Mouse (Mus musculus): ENCODE results near the gene Eif4h. TPM values are rescaled to one million over a fixed set of nuclear protein-coding genes. Genes with fewer than 3 reads are reported as not detected.

Gene Eif4h
- polyA plus RNA-seq, 1 experiment from 2014 or later: 418 TPM

GRCm38 (mm10) chr5:134607121-134607520 is 32.2 kb downstream of the Eif4h start:
- 75% methylated on average over 5 of the region's 5 CpGs for WGBS
- no peak for ATAC-seq

GRCm38 (mm10) chr5:134606314-134606713 is 33.0 kb downstream of the Eif4h start:
- ATAC-seq: no peak
- H3K9me3 ChIP-seq (replicated peaks; ENCODE audit: control insufficient read depth, low read length): no peaks in the 10 kb centered on the region
- H3K36me3 ChIP-seq (ENCODE audit: control insufficient read depth, insufficient read depth, low read length): no peaks in the 10 kb centered on the region
- no peak overlapping the region for H3K4me3 ChIP-seq (ENCODE audit: low read depth, low read length)
- no peak overlapping the region for H3K27ac ChIP-seq (ENCODE audit: low read depth, low read length)
- H3K27me3 ChIP-seq (replicated peaks; ENCODE audit: control insufficient read depth, insufficient read depth, low read length): no peaks in the 10 kb centered on the region
- no peak for DNase-seq (ENCODE audit: low spot score)
- H3K4me2 ChIP-seq (ENCODE audit: low read length): no peak overlapping the region
- H3K9ac ChIP-seq (ENCODE audit: low read length): no peak overlapping the region
- no peaks in the 10 kb centered on the region for H3K4me1 ChIP-seq (ENCODE audit: control insufficient read depth, insufficient read depth, low read length)

More at GRCm38 (mm10) chr5:134607121-134607520, 32.2 kb downstream of the Eif4h start:
- Histone ChIP-seq H3K9me3 (replicated peaks; ENCODE audit: control insufficient read depth, low read length) (no peaks in the 10 kb centered on the region), H3K4me2 (ENCODE audit: low read length) (no peak overlapping the region), H3K27me3 (replicated peaks; ENCODE audit: control insufficient read depth, insufficient read depth, low read length) (no peaks in the 10 kb centered on the region), H3K27ac (ENCODE audit: low read depth, low read length) (no peak overlapping the region), H3K4me1 (ENCODE audit: control insufficient read depth, insufficient read depth, low read length) (no peaks in the 10 kb centered on the region), H3K9ac (ENCODE audit: low read length) (no peak overlapping the region), H3K36me3 (ENCODE audit: control insufficient read depth, insufficient read depth, low read length) (no peaks in the 10 kb centered on the region), H3K4me3 (ENCODE audit: low read depth, low read length) (no peak overlapping the region)
- no peak for DNase-seq (ENCODE audit: low spot score)

- DNase-seq (ENCODE audit: low spot score) (no peak), ATAC-seq (no peak)
These were observed 34.9 kb downstream of the Eif4h start for GRCm38 (mm10) chr5:134604376-134604775.

GRCm38 (mm10) chr5:134597711-134598110 is 41.6 kb downstream of the Eif4h start:
- Histone ChIP-seq H3K27ac (ENCODE audit: low read depth, low read length) (no peak overlapping the region), H3K36me3 (ENCODE audit: control insufficient read depth, insufficient read depth, low read length) (peaks cover 73% of the 10 kb centered on the region), H3K9me3 (replicated peaks; ENCODE audit: control insufficient read depth, low read length) (no peaks in the 10 kb centered on the region), H3K4me1 (ENCODE audit: control insufficient read depth, insufficient read depth, low read length) (no peaks in the 10 kb centered on the region), H3K4me2 (ENCODE audit: low read length) (no peak overlapping the region), H3K27me3 (replicated peaks; ENCODE audit: control insufficient read depth, insufficient read depth, low read length) (no peaks in the 10 kb centered on the region), H3K9ac (ENCODE audit: low read length) (no peak overlapping the region), H3K4me3 (ENCODE audit: low read depth, low read length) (no peak overlapping the region)
- 83% methylated on average over 10 of the region's 10 CpGs for WGBS
- ATAC-seq (no peak), DNase-seq (ENCODE audit: low spot score) (no peak)

More at GRCm38 (mm10) chr5:134604376-134604775, 34.9 kb downstream of the Eif4h start:
- Histone ChIP-seq H3K9me3 (replicated peaks; ENCODE audit: control insufficient read depth, low read length) (no peaks in the 10 kb centered on the region), H3K27ac (ENCODE audit: low read depth, low read length) (no peak overlapping the region), H3K27me3 (replicated peaks; ENCODE audit: control insufficient read depth, insufficient read depth, low read length) (no peaks in the 10 kb centered on the region), H3K9ac (ENCODE audit: low read length) (no peak overlapping the region), H3K4me2 (ENCODE audit: low read length) (no peak overlapping the region), H3K4me1 (ENCODE audit: control insufficient read depth, insufficient read depth, low read length) (no peaks in the 10 kb centered on the region), H3K4me3 (ENCODE audit: low read depth, low read length) (no peak overlapping the region), H3K36me3 (ENCODE audit: control insufficient read depth, insufficient read depth, low read length) (peaks cover 7% of the 10 kb centered on the region; the same call in 1 of the 2 replicates)
- WGBS: 92% methylated on average over 11 of the region's 11 CpGs

GRCm38 (mm10) chr5:134593093-134593492 is 46.2 kb downstream of the Eif4h start:
- Histone ChIP-seq H3K4me2 (ENCODE audit: low read length) (no peak overlapping the region), H3K9me3 (replicated peaks; ENCODE audit: control insufficient read depth, low read length) (no peaks in the 10 kb centered on the region), H3K9ac (ENCODE audit: low read length) (no peak overlapping the region), H3K27me3 (replicated peaks; ENCODE audit: control insufficient read depth, insufficient read depth, low read length) (no peaks in the 10 kb centered on the region), H3K27ac (ENCODE audit: low read depth, low read length) (no peak overlapping the region), H3K36me3 (ENCODE audit: control insufficient read depth, insufficient read depth, low read length) (peaks cover 88% of the 10 kb centered on the region), H3K4me1 (ENCODE audit: control insufficient read depth, insufficient read depth, low read length) (no peaks in the 10 kb centered on the region), H3K4me3 (ENCODE audit: low read depth, low read length) (no peak overlapping the region)
- DNase-seq (ENCODE audit: low spot score) (no peak), ATAC-seq (no peak)
- 89% methylated on average over 9 of the region's 9 CpGs for WGBS

GRCm38 (mm10) chr5:134592026-134592581 is 47.2 kb downstream of the Eif4h start:
- H3K4me3 ChIP-seq (ENCODE audit: low read depth, low read length): no peak overlapping the region
- ATAC-seq (no peak), DNase-seq (ENCODE audit: low spot score) (no peak)
- H3K36me3 ChIP-seq (ENCODE audit: control insufficient read depth, insufficient read depth, low read length): peaks cover 82% of the 10 kb centered on the region
- WGBS: 92% methylated on average over 11 of the region's 11 CpGs
- no peak overlapping the region for H3K27ac ChIP-seq (ENCODE audit: low read depth, low read length)
- H3K9ac ChIP-seq (ENCODE audit: low read length): no peak overlapping the region
- H3K4me1 ChIP-seq (ENCODE audit: control insufficient read depth, insufficient read depth, low read length): no peaks in the 10 kb centered on the region
- H3K9me3 ChIP-seq (replicated peaks; ENCODE audit: control insufficient read depth, low read length): no peaks in the 10 kb centered on the region
- no peak overlapping the region for H3K4me2 ChIP-seq (ENCODE audit: low read length)
- no peaks in the 10 kb centered on the region for H3K27me3 ChIP-seq (replicated peaks; ENCODE audit: control insufficient read depth, insufficient read depth, low read length)

- DNase-seq (ENCODE audit: low spot score) (no peak), ATAC-seq (no peak)
- H3K4me2 ChIP-seq (ENCODE audit: low read length): no peak overlapping the region
- no peak overlapping the region for H3K9ac ChIP-seq (ENCODE audit: low read length)
- peaks cover 60% of the 10 kb centered on the region for H3K36me3 ChIP-seq (ENCODE audit: control insufficient read depth, insufficient read depth, low read length)
- H3K9me3 ChIP-seq (replicated peaks; ENCODE audit: control insufficient read depth, low read length): no peaks in the 10 kb centered on the region
- no peaks in the 10 kb centered on the region for H3K4me1 ChIP-seq (ENCODE audit: control insufficient read depth, insufficient read depth, low read length)
- WGBS: 89% methylated on average over 3 of the region's 3 CpGs
- H3K4me3 ChIP-seq (ENCODE audit: low read depth, low read length): no peak overlapping the region
- no peaks in the 10 kb centered on the region for H3K27me3 ChIP-seq (replicated peaks; ENCODE audit: control insufficient read depth, insufficient read depth, low read length)
- no peak overlapping the region for H3K27ac ChIP-seq (ENCODE audit: low read depth, low read length)
These were observed 49.4 kb downstream of the Eif4h start for GRCm38 (mm10) chr5:134589900-134590299.

GRCm38 (mm10) chr5:134584798-134585197 is 54.5 kb downstream of the Eif4h start:
- H3K4me2 ChIP-seq (ENCODE audit: low read length): no peak overlapping the region
- peaks cover 11% of the 10 kb centered on the region; the same call in 1 of the 2 replicates for H3K4me1 ChIP-seq (ENCODE audit: control insufficient read depth, insufficient read depth, low read length)
- 92% methylated on average over 5 of the region's 5 CpGs for WGBS
- H3K27ac ChIP-seq (ENCODE audit: low read depth, low read length): no peak overlapping the region
- peaks cover 10% of the 10 kb centered on the region; the same call in 1 of the 2 replicates for H3K36me3 ChIP-seq (ENCODE audit: control insufficient read depth, insufficient read depth, low read length)
- H3K27me3 ChIP-seq (replicated peaks; ENCODE audit: control insufficient read depth, insufficient read depth, low read length): no peaks in the 10 kb centered on the region
- ATAC-seq: no peak
- no peak overlapping the region for H3K9ac ChIP-seq (ENCODE audit: low read length)
- no peak overlapping the region for H3K4me3 ChIP-seq (ENCODE audit: low read depth, low read length)
- H3K9me3 ChIP-seq (replicated peaks; ENCODE audit: control insufficient read depth, low read length): no peaks in the 10 kb centered on the region
- no peak for DNase-seq (ENCODE audit: low spot score)

GRCm38 (mm10) chr5:134583884-134584213 is 55.4 kb downstream of the Eif4h start:
- Histone ChIP-seq H3K9me3 (replicated peaks; ENCODE audit: control insufficient read depth, low read length) (no peaks in the 10 kb centered on the region), H3K4me1 (ENCODE audit: control insufficient read depth, insufficient read depth, low read length) (peaks cover 11% of the 10 kb centered on the region; the same call in 1 of the 2 replicates), H3K4me3 (ENCODE audit: low read depth, low read length) (no peak overlapping the region), H3K9ac (ENCODE audit: low read length) (peak overlapping the region; percentile 85; the same call in 1 of the 2 replicates), H3K4me2 (ENCODE audit: low read length) (peak overlapping the region; percentile 80), H3K36me3 (ENCODE audit: control insufficient read depth, insufficient read depth, low read length) (peaks cover 8% of the 10 kb centered on the region; the same call in 1 of the 2 replicates), H3K27ac (ENCODE audit: low read depth, low read length) (no peak overlapping the region), H3K27me3 (replicated peaks; ENCODE audit: control insufficient read depth, insufficient read depth, low read length) (no peaks in the 10 kb centered on the region)
- DNase-seq (ENCODE audit: low spot score) (no peak), ATAC-seq (no peak)
- 78% methylated on average over 3 of the region's 3 CpGs for WGBS

Measured in forebrain, embryonic 14.5 days (tissue).